Mouse (Mus musculus) embryonic facial prominence, embryonic 11.5 days (tissue): ENCODE results near the gene Dock9. TPM values are rescaled to one million over a fixed set of nuclear protein-coding genes. Genes with fewer than 3 reads are reported as not detected.
A peak's percentile ranks its signal among the peaks of the same experiment; 100 is the strongest.

Source experiments
- ATAC-seq: fragments of 200-750 bp; cut with Nextera tagmentation; replicated peaks from 2 replicates; pipeline ENCODE4 v1.8.0; 2017; ENCODE audit warnings: low read depth; ENCODE audit not compliant: insufficient number of reproducible peaks, low FRiP score, low TSS enrichment
- DNase-seq: peaks from one replicate; pipeline ENCODE4 v3.0.0-alpha.2; 2015; ENCODE audit warnings: low spot score
- H3K27ac ChIP-seq: fragments of 300-500 bp; sonication (generic); replicated peaks from 2 replicates; pipeline ENCODE4 v1.5.1; 2014; ENCODE audit warnings: mild to moderate bottlenecking, low read depth, low read length, control low read depth
- H3K27me3 ChIP-seq: fragments of 300-500 bp; sonication (generic); 2 replicates; pipeline ENCODE4 v1.6.1; 2014; ENCODE audit warnings: mild to moderate bottlenecking, low read length, moderate library complexity, mixed read lengths; ENCODE audit not compliant: control insufficient read depth, insufficient read depth
- H3K36me3 ChIP-seq: fragments of 300-500 bp; sonication (generic); replicated peaks from 2 replicates; pipeline ENCODE4 v1.6.1; 2014; ENCODE audit warnings: low read depth, mild to moderate bottlenecking, low read length, moderate library complexity, mixed read lengths; ENCODE audit not compliant: control insufficient read depth, insufficient read depth
- H3K4me1 ChIP-seq: fragments of 300-500 bp; sonication (generic); 2 replicates; pipeline ENCODE4 v1.6.1; 2014; ENCODE audit warnings: low read length, mixed read lengths; ENCODE audit not compliant: control insufficient read depth, insufficient read depth
- H3K4me2 ChIP-seq: fragments of 300-500 bp; sonication (generic); 2 replicates; pipeline ENCODE4 v1.6.1; 2014; ENCODE audit warnings: low read depth, mild to moderate bottlenecking, control low read depth, low read length, moderate library complexity
- H3K4me3 ChIP-seq: fragments of 300-500 bp; sonication (generic); 2 replicates; pipeline ENCODE4 v1.5.1; 2014; ENCODE audit warnings: low read depth, low read length, control low read depth
- H3K9ac ChIP-seq: fragments of 300-500 bp; sonication (generic); replicated peaks from 2 replicates; pipeline ENCODE4 v1.6.1; 2014; ENCODE audit warnings: mild to moderate bottlenecking, control low read depth, low read length
- H3K9me3 ChIP-seq: fragments of 300-500 bp; sonication (generic); replicated peaks from 2 replicates; pipeline ENCODE4 v1.6.1; 2016; ENCODE audit warnings: mild to moderate bottlenecking, low read length, inconsistent platforms, mixed read lengths; ENCODE audit not compliant: control insufficient read depth
- WGBS: fragments of 180-500 bp; shearing (Covaris S2); extraction: QIAGEN DNeasy Blood & Tissue Kit; methylation state at CpG from one replicate; pipeline ENCODE4 v1.1.7; 2014; 5-methylcytosine and 5-hydroxymethylcytosine counted together
- polyA plus RNA-seq: library from polyadenylated mRNA; unstranded; fragments of >200 nt; fragmentation: Nextera tagmentation; extraction: Ambion mirVana; gene quantifications from 2 replicates; pipeline ENCODE4 v1.2.1, GENCODE M21; 2014

The Dock9 gene
- polyA plus RNA-seq, 1 experiment from 2014 or later, result 4.9 TPM

DNA sequence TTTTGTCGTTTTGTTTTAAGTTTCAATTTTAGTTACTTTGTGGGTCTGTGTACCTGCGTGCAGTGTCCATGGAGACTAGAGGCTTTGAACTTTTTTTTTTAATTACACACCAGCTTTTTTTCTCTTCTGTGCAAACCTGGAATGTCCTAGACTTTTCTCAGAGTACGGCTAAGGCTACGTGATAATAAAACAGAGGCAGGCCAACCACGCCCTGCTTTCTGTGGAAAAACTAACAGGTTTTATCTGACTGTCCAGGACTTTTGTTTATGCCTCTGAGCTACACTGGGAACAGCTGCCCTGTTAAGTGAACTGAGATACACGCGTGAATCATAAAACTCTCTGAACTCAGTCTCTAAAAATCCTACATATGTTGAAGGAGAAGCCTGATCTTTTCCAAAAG is 1.5 kb upstream of the Dock9 start:
- DNase-seq (no peak), ATAC-seq (no peak)
- H3K4me3 ChIP-seq, result no peak overlapping the region
- H3K36me3 ChIP-seq, result no peaks in the 10 kb centered on the region
- no peaks in the 10 kb centered on the region for H3K9me3 ChIP-seq
- no peaks in the 10 kb centered on the region for H3K4me1 ChIP-seq
- H3K9ac ChIP-seq, result no peak overlapping the region
- no peak overlapping the region for H3K27ac ChIP-seq
- no peak overlapping the region for H3K4me2 ChIP-seq
- H3K27me3 ChIP-seq, result peaks cover 12% of the 10 kb centered on the region
- 81% methylated on average over 7 of the region's 7 CpGs for WGBS

DNA sequence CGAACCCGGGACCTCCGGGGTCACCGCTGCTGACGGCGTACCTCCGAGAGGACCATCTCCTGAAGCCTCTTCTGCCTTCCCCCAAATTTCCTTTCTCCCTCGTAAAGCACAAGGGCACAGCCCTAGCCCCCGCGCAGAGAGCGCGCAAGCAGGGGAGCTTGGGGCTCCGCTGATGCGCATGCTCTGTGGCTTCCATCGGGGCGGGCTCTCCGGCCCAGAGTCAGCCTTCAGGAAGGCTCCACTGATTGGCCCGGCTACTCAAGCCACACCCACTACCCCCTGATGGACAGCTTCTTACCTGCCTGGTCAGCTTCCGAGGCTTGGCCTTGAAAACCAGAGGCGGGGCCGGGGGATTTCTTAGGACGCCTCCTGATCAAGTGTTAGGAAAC is 768 bp upstream of the Dock9 start:
- DNase-seq (peak; percentile 96), ATAC-seq (peak; percentile 88)
- H3K36me3 ChIP-seq, result no peaks in the 10 kb centered on the region
- peaks cover 12% of the 10 kb centered on the region for H3K27me3 ChIP-seq
- WGBS, result under 1% methylated on average over 22 of the region's 22 CpGs
- peak overlapping the region; percentile 68 for H3K4me3 ChIP-seq
- H3K4me1 ChIP-seq, result no peaks in the 10 kb centered on the region
- H3K9ac ChIP-seq, result peak overlapping the region; percentile 57
- H3K9me3 ChIP-seq, result no peaks in the 10 kb centered on the region
- peak overlapping the region; percentile 98 for H3K4me2 ChIP-seq
- 0 out of 2 replicates have a peak overlapping the region, but pooled peaks have one; percentile 52 for H3K27ac ChIP-seq

DNA sequence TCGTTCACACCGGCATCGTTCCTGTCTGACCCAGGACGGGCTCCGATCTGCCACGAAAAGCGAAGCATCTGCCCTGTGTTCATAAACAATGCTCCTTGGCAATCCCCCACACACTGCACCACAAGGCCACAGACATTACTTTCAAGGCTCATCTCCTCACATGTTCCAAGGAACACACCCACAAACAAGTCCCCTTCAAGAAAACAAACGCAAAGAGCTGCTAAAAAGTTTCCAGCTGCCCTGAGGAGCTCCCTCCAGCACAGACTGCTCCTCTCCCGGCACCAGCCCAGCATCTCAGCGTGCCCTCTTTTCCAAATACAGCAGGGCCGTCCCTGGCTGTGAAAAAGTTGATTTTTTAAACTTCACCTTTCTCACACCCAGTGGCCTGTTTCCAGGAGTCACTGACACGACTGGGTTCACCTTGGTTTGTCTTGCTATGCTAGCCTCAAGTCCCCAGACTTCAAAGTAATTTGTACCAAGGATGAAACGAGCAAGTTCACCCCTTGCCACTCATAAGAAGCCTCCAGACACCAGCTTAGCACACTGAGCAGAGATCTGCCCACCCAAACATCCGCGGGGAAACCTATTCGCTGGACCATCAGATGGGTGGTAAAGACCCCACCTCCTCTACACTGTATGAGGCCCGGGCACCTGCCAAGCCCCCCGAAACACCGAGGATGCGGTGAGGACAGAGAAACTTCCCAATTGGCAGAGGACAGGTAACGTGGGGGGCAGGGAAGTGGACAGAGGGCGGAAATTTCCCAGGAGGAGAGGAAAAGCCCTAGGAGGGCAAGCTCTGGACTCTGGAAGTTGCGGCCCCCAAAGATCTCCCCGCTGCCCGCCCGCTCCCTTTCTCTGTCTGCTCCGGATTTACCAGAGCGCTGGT is 823 bp downstream of the Dock9 start:
- DNase-seq (no peak), ATAC-seq (peak; percentile 10; the same call in 1 of the 2 replicates)
- H3K4me3 ChIP-seq, result peak overlapping the region; percentile 68
- no peaks in the 10 kb centered on the region for H3K9me3 ChIP-seq
- no peak overlapping the region for H3K27ac ChIP-seq
- H3K4me1 ChIP-seq, result no peaks in the 10 kb centered on the region
- 14% methylated on average over 28 of the region's 28 CpGs for WGBS
- H3K9ac ChIP-seq, result peak overlapping the region; percentile 62
- no peaks in the 10 kb centered on the region for H3K36me3 ChIP-seq
- peaks cover 12% of the 10 kb centered on the region for H3K27me3 ChIP-seq
- H3K4me2 ChIP-seq, result peak overlapping the region; percentile 98

DNA sequence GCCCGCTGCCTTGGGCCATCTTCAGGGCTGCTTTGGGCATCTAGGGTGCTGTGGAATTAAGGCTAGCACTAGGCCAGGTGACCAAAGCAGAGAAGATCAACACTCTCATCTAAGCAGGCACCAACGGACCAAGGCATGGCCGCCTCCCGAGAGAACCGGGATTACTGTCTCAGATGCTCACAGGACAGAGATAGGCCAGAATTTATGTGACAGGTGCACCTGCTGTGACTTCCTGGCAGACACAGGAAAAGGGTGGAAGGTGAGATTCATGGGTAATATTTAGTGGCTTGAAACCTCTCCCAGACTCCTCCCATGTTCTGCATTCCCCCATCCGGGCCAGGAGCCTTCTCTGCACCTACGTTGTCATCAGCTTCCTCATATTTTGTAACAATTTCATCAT is 2.1 kb downstream of the Dock9 start:
- Histone ChIP-seq H3K27me3 (peaks cover 12% of the 10 kb centered on the region), H3K4me2 (no peak overlapping the region), H3K36me3 (no peaks in the 10 kb centered on the region), H3K4me1 (no peaks in the 10 kb centered on the region), H3K9ac (no peak overlapping the region), H3K4me3 (no peak overlapping the region), H3K27ac (no peak overlapping the region), H3K9me3 (no peaks in the 10 kb centered on the region)
- DNase-seq (no peak), ATAC-seq (no peak)
- WGBS, result 82% methylated on average over 7 of the region's 7 CpGs

DNA sequence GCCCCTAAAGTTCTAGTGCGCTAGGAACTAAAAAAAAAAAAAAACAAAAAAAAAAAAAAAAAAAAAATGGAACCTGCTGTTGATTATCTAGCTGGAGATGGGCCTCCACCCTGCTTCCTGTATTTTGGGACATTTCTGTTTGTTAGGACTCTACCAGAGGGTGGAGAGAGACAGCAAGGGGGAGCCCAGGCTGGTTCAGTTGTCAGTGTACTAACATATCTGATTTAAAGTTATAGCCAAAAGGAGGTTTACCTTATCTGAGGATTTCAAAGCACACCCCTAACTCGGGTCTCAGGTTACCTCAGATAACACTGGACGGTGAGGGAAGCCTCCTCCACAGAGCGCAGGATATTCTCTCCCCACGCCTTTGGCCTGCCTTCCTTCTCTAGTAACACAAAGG is 4.0 kb downstream of the Dock9 start:
- Histone ChIP-seq H3K4me1 (no peaks in the 10 kb centered on the region), H3K27me3 (peaks cover 12% of the 10 kb centered on the region), H3K4me3 (no peak overlapping the region), H3K9ac (no peak overlapping the region), H3K9me3 (no peaks in the 10 kb centered on the region), H3K27ac (no peak overlapping the region), H3K36me3 (no peaks in the 10 kb centered on the region), H3K4me2 (no peak overlapping the region)
- DNase-seq (no peak), ATAC-seq (no peak)
- WGBS, result 52% methylated on average over 5 of the region's 5 CpGs

DNA sequence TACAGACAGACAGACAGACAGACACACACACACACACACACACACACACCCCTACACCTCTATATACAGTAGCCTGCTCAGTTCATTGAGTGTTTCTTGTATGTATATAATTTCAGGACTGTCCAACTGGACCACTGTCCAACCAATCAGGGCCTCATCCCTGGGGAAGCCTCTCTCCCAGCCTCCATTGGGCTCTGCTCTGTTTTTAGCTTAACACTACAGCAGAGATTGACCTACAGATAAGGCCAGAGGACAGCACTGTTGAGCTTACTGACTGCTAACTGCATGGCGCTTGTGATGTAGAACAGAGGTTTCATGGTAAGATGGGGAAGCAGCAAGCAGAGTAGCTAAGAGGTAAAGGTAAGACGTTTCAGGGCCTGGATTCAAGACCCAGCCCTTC is 5.7 kb downstream of the Dock9 start:
- no peak overlapping the region for H3K9ac ChIP-seq
- no peak overlapping the region for H3K4me3 ChIP-seq
- H3K27me3 ChIP-seq, result peaks cover 10% of the 10 kb centered on the region
- no peak overlapping the region for H3K4me2 ChIP-seq
- no peaks in the 10 kb centered on the region for H3K9me3 ChIP-seq
- ATAC-seq (no peak), DNase-seq (no peak)
- no peaks in the 10 kb centered on the region for H3K4me1 ChIP-seq
- WGBS, result 85% methylated on average over 2 of the region's 2 CpGs
- no peaks in the 10 kb centered on the region for H3K36me3 ChIP-seq
- no peak overlapping the region for H3K27ac ChIP-seq

DNA sequence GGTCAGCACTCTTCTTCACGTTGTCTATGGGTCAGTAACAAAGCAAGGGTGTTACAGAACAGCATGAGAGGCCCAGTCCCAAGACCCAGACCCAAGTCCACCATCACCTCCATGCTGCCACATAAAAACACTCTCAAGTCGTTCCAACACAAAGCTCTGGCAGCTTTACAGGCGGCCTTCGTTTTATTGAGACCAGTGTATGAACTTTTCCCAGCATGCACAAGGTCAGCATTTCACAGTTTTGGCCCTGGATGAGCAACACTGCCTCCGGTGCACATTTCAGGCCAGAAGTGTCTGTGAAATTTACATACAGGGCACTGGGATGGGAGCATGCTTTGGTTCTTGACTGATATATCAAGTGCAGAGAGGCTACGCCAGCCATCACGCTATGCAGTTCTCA is 6.5 kb downstream of the Dock9 start:
- Histone ChIP-seq H3K4me3 (no peak overlapping the region), H3K27me3 (peaks cover 6% of the 10 kb centered on the region), H3K9ac (no peak overlapping the region), H3K4me2 (no peak overlapping the region), H3K4me1 (no peaks in the 10 kb centered on the region), H3K27ac (no peak overlapping the region), H3K36me3 (no peaks in the 10 kb centered on the region), H3K9me3 (no peaks in the 10 kb centered on the region)
- DNase-seq (no peak), ATAC-seq (no peak)
- WGBS, result 83% methylated on average over 7 of the region's 7 CpGs

DNA sequence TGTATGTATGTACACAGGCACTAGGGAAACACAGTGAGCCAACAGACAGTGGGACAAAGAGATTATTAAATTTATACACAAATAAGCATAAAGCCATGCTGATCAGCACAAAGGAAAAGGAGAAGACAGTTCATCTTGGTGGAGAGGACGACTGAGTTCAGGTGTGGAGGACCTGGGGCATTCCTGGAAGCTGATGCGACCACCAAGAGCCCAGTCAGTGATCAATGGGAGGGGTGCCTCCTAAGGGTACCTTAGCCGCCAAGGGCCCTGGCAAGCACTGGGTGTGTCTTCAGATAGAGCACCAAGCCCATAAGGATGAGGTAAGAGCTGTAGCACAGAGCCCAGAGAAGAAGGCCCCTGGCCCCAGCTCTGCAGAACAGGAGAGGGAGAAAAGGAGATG is 8.4 kb downstream of the Dock9 start:
- Histone ChIP-seq H3K36me3 (no peaks in the 10 kb centered on the region), H3K4me3 (no peak overlapping the region), H3K4me2 (no peak overlapping the region), H3K4me1 (no peaks in the 10 kb centered on the region), H3K9ac (no peak overlapping the region), H3K27me3 (no peaks in the 10 kb centered on the region), H3K9me3 (no peaks in the 10 kb centered on the region), H3K27ac (no peak overlapping the region)
- no peak for DNase-seq
- no peak for ATAC-seq
- WGBS, result 74% methylated on average over 3 of the region's 3 CpGs
